Mouse (Mus musculus): ENCODE results near the gene 1700042G07Rik.

- no peak for TF ChIP-seq CTCF (IDR thresholded peaks at IDR 0.05; ENCODE audit: low read depth)
- no peak for TF ChIP-seq EP300 (IDR thresholded peaks at IDR 0.05; ENCODE audit: low read depth)
These were observed 19.2 kb downstream of the 1700042G07Rik start for GRCm38 (mm10) chr4:116192286-116192835.

Data from liver, postnatal 0 days (tissue).